Mouse (Mus musculus): ENCODE data around the gene Carmil2. TPM values are rescaled to one million over a fixed set of nuclear protein-coding genes. Genes with fewer than 3 reads are reported as not detected.
A peak's percentile ranks its signal among the peaks of the same experiment; 100 is the strongest.

Gene Carmil2
- polyA plus RNA-seq, 1 experiment: 408 TPM

- H3K36me3 ChIP-seq (ENCODE audit: control insufficient read depth, insufficient read depth, low read length): no peaks in the 10 kb centered on the region; the same call in 1 of the 2 replicates
- H3K4me1 ChIP-seq (replicated peaks; ENCODE audit: control insufficient read depth, insufficient read depth, low read length): peaks cover 16% of the 10 kb centered on the region
- TF ChIP-seq CTCF (IDR thresholded peaks at IDR 0.05; ENCODE audit: borderline replicate concordance, control insufficient read depth, extremely low read depth, insufficient read depth, low read length, poor library complexity) (no peak), POLR2A (IDR thresholded peaks at IDR 0.05; ENCODE audit: control insufficient read depth, extremely low read depth, insufficient read depth, low read length, poor library complexity) (no peak)
- DNase-seq: no peak
- H3K4me3 ChIP-seq (ENCODE audit: control insufficient read depth, insufficient read depth, low read length): no peak overlapping the region
- 96% methylated on average over 12 of the region's 12 CpGs for WGBS
- H3K27ac ChIP-seq (ENCODE audit: control insufficient read depth, insufficient read depth, low read length): no peak overlapping the region
- H3K27me3 ChIP-seq (ENCODE audit: control insufficient read depth, insufficient read depth, low read length): no peaks in the 10 kb centered on the region
Observed at GRCm38 (mm10) chr8:105706426-105706825, 20.4 kb downstream of the Carmil2 start.

- TF ChIP-seq CTCF (IDR thresholded peaks at IDR 0.05; ENCODE audit: borderline replicate concordance, control insufficient read depth, extremely low read depth, insufficient read depth, low read length, poor library complexity) (no peak), POLR2A (IDR thresholded peaks at IDR 0.05; ENCODE audit: control insufficient read depth, extremely low read depth, insufficient read depth, low read length, poor library complexity) (0 out of 2 replicates have a peak, but pooled peaks have one; percentile 18)
- WGBS: 1% methylated on average over 55 of the region's 55 CpGs
- Histone ChIP-seq H3K4me1 (replicated peaks; ENCODE audit: control insufficient read depth, insufficient read depth, low read length) (peaks cover 9% of the 10 kb centered on the region; the same call in 1 of the 2 replicates), H3K27me3 (ENCODE audit: control insufficient read depth, insufficient read depth, low read length) (no peaks in the 10 kb centered on the region), H3K27ac (ENCODE audit: control insufficient read depth, insufficient read depth, low read length) (no peak within 1 kb of the TSS), H3K36me3 (ENCODE audit: control insufficient read depth, insufficient read depth, low read length) (no peaks in the 10 kb centered on the region; the same call in 1 of the 2 replicates), H3K4me3 (ENCODE audit: control insufficient read depth, insufficient read depth, low read length) (peak within 1 kb of the TSS; percentile 66)
- DNase-seq: peak; percentile 91
Observed at GRCm38 (mm10) chr8:105707498-105708403, 21.7 kb downstream of the Carmil2 start, which contains the start of the genes 4933405L10Rik and Enkd1. TSS of gene 4933405L10Rik (plus strand) at chr8:105707655. TSS of gene Enkd1 (minus strand) at chr8:105708210.

- Histone ChIP-seq H3K27ac (ENCODE audit: control insufficient read depth, insufficient read depth, low read length) (no peak overlapping the region), H3K36me3 (ENCODE audit: control insufficient read depth, insufficient read depth, low read length) (no peaks in the 10 kb centered on the region; the same call in 1 of the 2 replicates), H3K27me3 (ENCODE audit: control insufficient read depth, insufficient read depth, low read length) (no peaks in the 10 kb centered on the region), H3K4me3 (ENCODE audit: control insufficient read depth, insufficient read depth, low read length) (no peak overlapping the region), H3K4me1 (replicated peaks; ENCODE audit: control insufficient read depth, insufficient read depth, low read length) (peaks cover 9% of the 10 kb centered on the region; the same call in 1 of the 2 replicates)
- 98% methylated on average over 8 of the region's 8 CpGs for whole genome bisulfite sequencing
- no peak for DNase-seq
- no peak for TF ChIP-seq CTCF (IDR thresholded peaks at IDR 0.05; ENCODE audit: borderline replicate concordance, control insufficient read depth, extremely low read depth, insufficient read depth, low read length, poor library complexity)
- TF ChIP-seq POLR2A (IDR thresholded peaks at IDR 0.05; ENCODE audit: control insufficient read depth, extremely low read depth, insufficient read depth, low read length, poor library complexity): no peak
Observed at GRCm38 (mm10) chr8:105708675-105709074, 22.6 kb downstream of the Carmil2 start.

GRCm38 (mm10) chr8:105709317-105709716, 23.2 kb downstream of the Carmil2 start:
- H3K4me3 ChIP-seq (ENCODE audit: control insufficient read depth, insufficient read depth, low read length): no peak overlapping the region
- no peak for DNase-seq
- H3K36me3 ChIP-seq (ENCODE audit: control insufficient read depth, insufficient read depth, low read length): no peaks in the 10 kb centered on the region
- H3K4me1 ChIP-seq (replicated peaks; ENCODE audit: control insufficient read depth, insufficient read depth, low read length): peaks cover 9% of the 10 kb centered on the region; the same call in 1 of the 2 replicates
- no peak overlapping the region for H3K27ac ChIP-seq (ENCODE audit: control insufficient read depth, insufficient read depth, low read length)
- H3K27me3 ChIP-seq (ENCODE audit: control insufficient read depth, insufficient read depth, low read length): no peaks in the 10 kb centered on the region
- WGBS: 90% methylated on average over 14 of the region's 14 CpGs
- TF ChIP-seq POLR2A (IDR thresholded peaks at IDR 0.05; ENCODE audit: control insufficient read depth, extremely low read depth, insufficient read depth, low read length, poor library complexity) (no peak), CTCF (IDR thresholded peaks at IDR 0.05; ENCODE audit: borderline replicate concordance, control insufficient read depth, extremely low read depth, insufficient read depth, low read length, poor library complexity) (no peak)

GRCm38 (mm10) chr8:105712286-105712685, 26.2 kb downstream of the Carmil2 start:
- H3K27me3 ChIP-seq (ENCODE audit: control insufficient read depth, insufficient read depth, low read length): no peaks in the 10 kb centered on the region
- H3K4me3 ChIP-seq (ENCODE audit: control insufficient read depth, insufficient read depth, low read length): no peak overlapping the region
- no peak overlapping the region for H3K27ac ChIP-seq (ENCODE audit: control insufficient read depth, insufficient read depth, low read length)
- H3K4me1 ChIP-seq (replicated peaks; ENCODE audit: control insufficient read depth, insufficient read depth, low read length): peaks cover 5% of the 10 kb centered on the region; the same call in 1 of the 2 replicates
- DNase-seq: no peak
- H3K36me3 ChIP-seq (ENCODE audit: control insufficient read depth, insufficient read depth, low read length): no peaks in the 10 kb centered on the region
- WGBS: 90% methylated on average over 3 of the region's 3 CpGs
- TF ChIP-seq POLR2A (IDR thresholded peaks at IDR 0.05; ENCODE audit: control insufficient read depth, extremely low read depth, insufficient read depth, low read length, poor library complexity): no peak
- TF ChIP-seq CTCF (IDR thresholded peaks at IDR 0.05; ENCODE audit: borderline replicate concordance, control insufficient read depth, extremely low read depth, insufficient read depth, low read length, poor library complexity): no peak

- no peaks in the 10 kb centered on the region for H3K4me1 ChIP-seq (replicated peaks; ENCODE audit: control insufficient read depth, insufficient read depth, low read length)
- no peak overlapping the region for H3K27ac ChIP-seq (ENCODE audit: control insufficient read depth, insufficient read depth, low read length)
- TF ChIP-seq POLR2A (IDR thresholded peaks at IDR 0.05; ENCODE audit: control insufficient read depth, extremely low read depth, insufficient read depth, low read length, poor library complexity) (no peak), CTCF (IDR thresholded peaks at IDR 0.05; ENCODE audit: borderline replicate concordance, control insufficient read depth, extremely low read depth, insufficient read depth, low read length, poor library complexity) (peak; percentile 15; the same call in 1 of the 2 replicates)
- 6% methylated on average over 3 of the region's 3 CpGs for WGBS
- DNase-seq: peak; percentile 90
- no peaks in the 10 kb centered on the region for H3K27me3 ChIP-seq (ENCODE audit: control insufficient read depth, insufficient read depth, low read length)
- no peak overlapping the region for H3K4me3 ChIP-seq (ENCODE audit: control insufficient read depth, insufficient read depth, low read length)
- H3K36me3 ChIP-seq (ENCODE audit: control insufficient read depth, insufficient read depth, low read length): no peaks in the 10 kb centered on the region
Observed at GRCm38 (mm10) chr8:105714139-105714538, 28.1 kb downstream of the Carmil2 start.
